Mouse (Mus musculus): ENCODE measurements at regions not wholly inside any gene's neighbourhood (a gene's known extent, or its start where the extent isn't known, plus 50 kb on each side); places are given as distances from the start of the nearest gene placed in this dataset.

DNA sequence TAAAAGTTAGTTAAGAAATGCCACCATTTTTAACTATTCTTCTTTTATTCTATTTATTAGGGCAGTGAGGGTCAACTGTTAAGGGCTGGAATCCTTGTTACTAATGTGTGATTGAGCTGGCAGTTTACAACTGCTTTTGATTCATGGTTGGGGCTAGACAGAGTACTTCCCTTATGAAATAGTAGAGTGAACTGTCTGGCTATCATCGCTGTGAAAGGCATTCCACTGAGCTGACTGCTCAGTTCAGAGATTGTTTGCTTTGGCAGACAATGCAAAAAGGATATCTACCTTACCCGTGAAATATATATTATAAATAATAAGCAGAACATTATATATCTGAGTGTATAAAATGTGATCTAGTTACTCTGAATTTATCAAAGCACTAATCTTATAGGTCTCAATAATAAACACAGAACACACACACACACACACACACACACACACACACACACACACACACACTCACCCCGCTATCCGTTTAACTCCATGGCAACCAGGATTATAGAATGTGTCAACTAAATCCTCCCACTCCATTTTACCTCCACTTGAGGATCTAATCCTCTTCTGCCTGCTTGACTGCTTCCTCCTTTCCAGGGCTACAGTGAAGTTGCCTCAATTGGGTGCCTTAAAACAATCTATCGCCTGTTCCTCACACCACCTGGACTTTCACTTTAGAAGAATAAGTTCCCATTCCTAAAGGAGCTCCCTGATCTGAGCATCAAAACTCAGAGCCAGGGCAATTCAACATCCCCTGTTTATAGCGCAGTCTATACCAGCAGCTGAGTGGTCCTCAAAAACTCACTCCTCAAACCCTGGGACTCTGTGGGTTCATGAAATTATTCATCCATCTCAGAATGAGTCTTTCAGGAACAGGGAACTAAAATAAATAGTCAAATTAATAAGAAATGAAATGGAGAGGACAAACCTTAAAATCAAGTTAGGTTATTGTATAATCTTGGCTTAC lies 126.6 kb downstream of the Gm9733 start:
- Histone ChIP-seq H3K27ac (no peak overlapping the region), H3K4me3 (no peak overlapping the region)
- no peak for TF ChIP-seq CTCF (IDR thresholded peaks at IDR 0.05)
- DNase-seq = no peak
- intact Hi-C loops (cut with DNase I) = no loop called here

GRCm38 (mm10) chr3:15212357-15212756 lies 119.7 kb downstream of the Gm9733 start:
- no peak for TF ChIP-seq CTCF (IDR thresholded peaks at IDR 0.05)
- Histone ChIP-seq H3K4me3 (no peak overlapping the region), H3K27ac (no peak overlapping the region)
- no peak for DNase-seq
- intact Hi-C loops (cut with DNase I) = no loop called here

GRCm38 (mm10) chr3:15217591-15217990 lies 114.5 kb downstream of the Gm9733 start:
- intact Hi-C loops (cut with DNase I) = no loop called here
- DNase-seq = no peak
- TF ChIP-seq CTCF (IDR thresholded peaks at IDR 0.05) = no peak
- H3K4me3 ChIP-seq = no peak overlapping the region
- H3K27ac ChIP-seq = no peak overlapping the region

- TF ChIP-seq CTCF (IDR thresholded peaks at IDR 0.05) = no peak
- intact Hi-C loops (cut with DNase I) = no loop called here
- peak; percentile 16 for DNase-seq
- Histone ChIP-seq H3K4me3 (no peak overlapping the region), H3K27ac (no peak overlapping the region)
Measured at GRCm38 (mm10) chr3:15219275-15219674, 112.8 kb downstream of the Gm9733 start.

DNA sequence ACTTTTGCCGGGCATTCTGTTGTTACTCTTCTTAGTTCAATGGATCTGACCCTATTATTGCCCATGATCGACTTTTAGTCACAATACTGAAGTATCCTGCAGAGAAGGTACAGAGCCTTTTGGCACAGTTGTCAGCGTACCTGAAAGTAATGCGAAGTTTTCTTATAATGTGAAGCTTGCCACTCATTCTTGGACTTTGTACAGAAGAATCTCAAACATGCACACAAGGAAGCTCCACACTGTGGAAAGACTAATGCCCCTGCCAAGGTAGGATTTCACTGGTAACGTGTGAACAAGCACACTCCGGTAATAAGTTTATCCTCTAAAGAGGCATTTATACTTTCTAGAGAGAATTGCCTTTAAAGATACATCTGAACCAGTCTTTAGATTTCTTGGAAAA lies 108.8 kb downstream of the Gm9733 start:
- no peak for TF ChIP-seq CTCF (IDR thresholded peaks at IDR 0.05)
- intact Hi-C loops (cut with DNase I) = no loop called here

DNA sequence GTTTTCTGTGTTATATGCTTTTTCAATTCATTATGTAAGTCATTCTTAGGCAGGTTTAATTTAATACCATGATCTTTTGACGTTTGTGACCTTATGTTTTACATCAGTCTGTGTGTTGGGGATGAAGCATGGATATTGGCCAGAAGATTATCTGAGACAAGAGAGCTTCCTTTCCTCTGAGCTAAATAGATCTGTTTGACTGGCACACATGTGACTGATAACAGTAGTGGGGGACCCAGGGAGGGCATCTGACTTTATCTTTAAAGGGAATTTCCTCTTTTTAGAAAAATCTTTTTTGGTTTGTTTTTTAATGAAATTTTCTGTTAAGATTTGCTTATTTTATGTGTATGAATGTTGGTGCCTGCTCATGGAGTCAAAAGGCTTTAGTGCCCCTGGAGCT lies 107.7 kb downstream of the Gm9733 start:
- Histone ChIP-seq H3K27ac (no peak overlapping the region), H3K4me3 (no peak overlapping the region)
- intact Hi-C loops (cut with DNase I) = no loop called here
- no peak for DNase-seq
- no peak for TF ChIP-seq CTCF (IDR thresholded peaks at IDR 0.05)

More for the DNA sequence above, 108.8 kb downstream of the Gm9733 start:
- H3K27ac ChIP-seq = no peak overlapping the region
- no peak for DNase-seq
- no peak overlapping the region for H3K4me3 ChIP-seq

GRCm38 (mm10) chr3:15228641-15229040 lies 103.5 kb downstream of the Gm9733 start:
- DNase-seq = no peak
- TF ChIP-seq CTCF (IDR thresholded peaks at IDR 0.05) = no peak
- intact Hi-C loops (cut with DNase I) = no loop called here

GRCm38 (mm10) chr3:15230204-15230603 lies 101.9 kb downstream of the Gm9733 start:
- Histone ChIP-seq H3K27ac (no peak overlapping the region), H3K4me3 (no peak overlapping the region)
- intact Hi-C loops (cut with DNase I) = no loop called here
- DNase-seq = no peak
- no peak for TF ChIP-seq CTCF (IDR thresholded peaks at IDR 0.05)

More at GRCm38 (mm10) chr3:15228641-15229040, 103.5 kb downstream of the Gm9733 start:
- Histone ChIP-seq H3K4me3 (no peak overlapping the region), H3K27ac (no peak overlapping the region)

- intact Hi-C loops (cut with DNase I) = no loop called here
- H3K4me3 ChIP-seq = no peak overlapping the region
- no peak for TF ChIP-seq CTCF (IDR thresholded peaks at IDR 0.05)
Measured at GRCm38 (mm10) chr3:15231433-15231832, 100.7 kb downstream of the Gm9733 start.

GRCm38 (mm10) chr3:15237817-15238432 lies 94.2 kb downstream of the Gm9733 start:
- no peak overlapping the region for H3K27ac ChIP-seq
- intact Hi-C loops (cut with DNase I) = no loop called here

More at GRCm38 (mm10) chr3:15231433-15231832, 100.7 kb downstream of the Gm9733 start:
- DNase-seq = no peak
- H3K27ac ChIP-seq = no peak overlapping the region

GRCm38 (mm10) chr3:15242388-15242787 lies 89.7 kb downstream of the Gm9733 start:
- Histone ChIP-seq H3K4me3 (no peak overlapping the region), H3K27ac (no peak overlapping the region)
- no peak for DNase-seq
- no peak for TF ChIP-seq CTCF (IDR thresholded peaks at IDR 0.05)
- intact Hi-C loops (cut with DNase I) = loop anchor here (5.0 to 10.0 kb wide), 2 partner anchors 48 to 565 kb away; no protein-coding TSS in a partner anchor

More at GRCm38 (mm10) chr3:15237817-15238432, 94.2 kb downstream of the Gm9733 start:
- no peak for TF ChIP-seq CTCF (IDR thresholded peaks at IDR 0.05)
- H3K4me3 ChIP-seq = no peak overlapping the region
- DNase-seq = no peak

GRCm38 (mm10) chr3:15243584-15243983 lies 88.5 kb downstream of the Gm9733 start:
- DNase-seq = no peak
- TF ChIP-seq CTCF (IDR thresholded peaks at IDR 0.05) = no peak
- Histone ChIP-seq H3K4me3 (no peak overlapping the region), H3K27ac (no peak overlapping the region)
- intact Hi-C loops (cut with DNase I) = loop anchor here (5.0 to 10.0 kb wide), 2 partner anchors 49 to 566 kb away; no protein-coding TSS in a partner anchor

GRCm38 (mm10) chr3:15244999-15245398 lies 87.1 kb downstream of the Gm9733 start:
- no peak for DNase-seq
- Histone ChIP-seq H3K4me3 (no peak overlapping the region), H3K27ac (no peak overlapping the region)
- TF ChIP-seq CTCF (IDR thresholded peaks at IDR 0.05) = peak; percentile 73
- intact Hi-C loops (cut with DNase I) = loop anchor here (5.0 to 10.0 kb wide), 3 partner anchors 50 to 568 kb away; no protein-coding TSS in a partner anchor
